Mouse (Mus musculus): Measurements from ENCODE around the gene A230050P20Rik. TPM values are rescaled to one million over a fixed set of nuclear protein-coding genes. Genes with fewer than 3 reads are reported as not detected.

The A230050P20Rik gene
- polyA plus RNA-seq, 1 experiment: 37.9 TPM

DNA sequence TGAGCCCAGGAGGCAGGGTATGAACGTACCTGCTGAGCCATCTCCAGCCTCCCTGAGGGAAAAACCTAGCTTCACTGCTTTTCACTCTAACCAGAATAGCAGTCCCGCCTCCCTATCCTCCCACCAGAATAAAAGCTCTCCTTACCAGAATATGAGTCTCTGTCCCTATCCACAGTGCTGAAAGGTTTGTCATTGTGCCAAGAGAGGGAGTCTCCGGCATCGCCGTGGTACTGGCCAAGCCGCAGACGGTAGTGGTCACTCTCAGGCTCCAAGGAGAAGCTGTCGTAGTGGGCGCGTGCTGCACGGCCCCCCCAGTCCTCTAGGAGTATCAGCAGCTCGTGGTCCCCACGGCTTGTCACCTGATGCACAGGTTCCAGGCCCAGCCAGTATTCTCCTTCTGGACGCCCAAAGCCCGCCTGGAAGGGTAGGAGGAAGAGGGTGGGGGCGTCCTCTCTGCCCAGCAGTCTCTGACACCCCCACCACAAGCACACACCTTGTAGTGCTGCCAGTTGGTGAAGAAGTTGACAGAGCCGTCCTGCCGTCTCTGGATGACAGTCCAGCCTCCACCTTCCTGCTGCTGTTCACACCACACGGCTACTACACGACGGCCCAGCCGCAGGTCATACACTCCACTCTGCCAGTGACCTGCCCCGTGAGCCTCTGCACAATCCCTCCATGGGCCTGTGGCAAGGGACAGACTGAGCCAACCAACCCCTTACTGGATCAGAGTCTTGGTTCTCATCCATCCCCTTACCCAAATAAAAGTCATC lies 6.8 kb downstream of the A230050P20Rik start:
- Histone ChIP-seq H3K4me3 (ENCODE audit: low read depth, low read length) (no peak overlapping the region), H3K4me1 (ENCODE audit: control insufficient read depth, insufficient read depth, insufficient read length, low read length) (no peaks in the 10 kb centered on the region; the same call in 1 of the 2 replicates), H3K36me3 (ENCODE audit: control insufficient read depth, insufficient read depth, low read length) (peaks cover 4% of the 10 kb centered on the region; the same call in 1 of the 2 replicates), H3K27me3 (ENCODE audit: control insufficient read depth, insufficient read depth, low read length) (no peaks in the 10 kb centered on the region), H3K27ac (ENCODE audit: insufficient read depth, low read depth, low read length) (no peak overlapping the region)
- no peak for TF ChIP-seq CTCF (IDR thresholded peaks at IDR 0.05; ENCODE audit: extremely low read depth, insufficient read length, insufficient replicate concordance, low read depth, low read length)
- no peak for TF ChIP-seq POLR2A (IDR thresholded peaks at IDR 0.05; ENCODE audit: low read depth, low read length)
- 77% methylated on average over 23 of the region's 23 CpGs for WGBS

GRCm38 (mm10) chr9:20876318-20877117 lies 8.1 kb downstream of the A230050P20Rik start:
- H3K4me3 ChIP-seq (ENCODE audit: low read depth, low read length): no peak overlapping the region
- H3K27me3 ChIP-seq (ENCODE audit: control insufficient read depth, insufficient read depth, low read length): no peaks in the 10 kb centered on the region
- TF ChIP-seq CTCF (IDR thresholded peaks at IDR 0.05; ENCODE audit: extremely low read depth, insufficient read length, insufficient replicate concordance, low read depth, low read length) (no peak), POLR2A (IDR thresholded peaks at IDR 0.05; ENCODE audit: low read depth, low read length) (no peak)
- 70% methylated on average over 9 of the region's 9 CpGs for WGBS
- peaks cover 1% of the 10 kb centered on the region; the same call in 1 of the 2 replicates for H3K36me3 ChIP-seq (ENCODE audit: control insufficient read depth, insufficient read depth, low read length)
- no peak overlapping the region for H3K27ac ChIP-seq (ENCODE audit: insufficient read depth, low read depth, low read length)
- no peaks in the 10 kb centered on the region; the same call in 1 of the 2 replicates for H3K4me1 ChIP-seq (ENCODE audit: control insufficient read depth, insufficient read depth, insufficient read length, low read length)

DNA sequence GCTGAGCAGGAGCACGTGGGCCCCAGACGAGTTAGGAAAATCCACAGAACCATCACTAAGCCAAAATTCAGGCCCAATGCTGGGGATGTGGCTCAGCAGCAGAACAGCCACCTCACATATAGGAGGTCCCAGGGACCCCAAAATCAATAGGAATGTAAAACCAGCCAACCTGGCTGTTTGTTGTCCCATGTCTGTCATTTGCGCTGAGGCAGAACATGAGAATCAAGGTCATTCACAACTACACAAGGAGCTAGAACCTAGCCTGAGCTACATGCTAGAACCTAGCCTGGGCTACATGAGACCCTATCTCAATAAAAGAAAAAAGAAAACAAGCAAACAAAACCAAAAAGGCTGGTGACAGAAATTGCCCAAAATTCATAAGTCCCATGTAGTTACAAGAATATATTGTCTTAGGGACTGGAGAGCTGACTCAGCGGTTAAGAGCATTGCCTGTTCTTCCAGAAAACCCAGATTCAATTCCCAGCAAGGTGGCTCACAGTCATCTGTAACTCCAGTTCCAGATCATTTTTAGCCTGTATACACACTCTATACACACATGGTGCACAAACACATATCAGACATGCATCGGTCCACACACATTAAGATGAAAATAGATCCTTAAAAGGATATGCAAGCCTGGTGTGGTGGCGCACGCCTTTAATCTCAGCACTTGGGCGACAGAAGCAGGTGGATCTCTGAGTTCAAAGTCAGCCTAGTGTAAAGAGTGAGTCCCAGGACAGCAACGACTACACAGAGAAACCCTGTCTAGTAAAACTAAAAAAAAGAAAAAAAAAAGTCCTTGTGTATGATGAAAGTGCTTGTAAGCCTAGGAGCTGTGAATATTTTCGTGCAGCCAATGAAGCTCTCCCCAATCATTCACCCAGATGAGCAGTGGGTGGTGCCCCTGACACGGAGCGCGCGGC lies 8.9 kb downstream of the A230050P20Rik start:
- peaks cover 1% of the 10 kb centered on the region; the same call in 1 of the 2 replicates for H3K36me3 ChIP-seq (ENCODE audit: control insufficient read depth, insufficient read depth, low read length)
- H3K27me3 ChIP-seq (ENCODE audit: control insufficient read depth, insufficient read depth, low read length): no peaks in the 10 kb centered on the region
- H3K4me1 ChIP-seq (ENCODE audit: control insufficient read depth, insufficient read depth, insufficient read length, low read length): no peaks in the 10 kb centered on the region; the same call in 1 of the 2 replicates
- H3K27ac ChIP-seq (ENCODE audit: insufficient read depth, low read depth, low read length): peak overlapping the region; percentile 12; the same call in 1 of the 2 replicates
- 32% methylated on average over 14 of the region's 14 CpGs for WGBS
- peak overlapping the region; percentile 67 for H3K4me3 ChIP-seq (ENCODE audit: low read depth, low read length)
- TF ChIP-seq CTCF (IDR thresholded peaks at IDR 0.05; ENCODE audit: extremely low read depth, insufficient read length, insufficient replicate concordance, low read depth, low read length) (no peak), POLR2A (IDR thresholded peaks at IDR 0.05; ENCODE audit: low read depth, low read length) (no peak)

GRCm38 (mm10) chr9:20878041-20878709 lies 9.7 kb downstream of the A230050P20Rik start:
- Histone ChIP-seq H3K4me1 (ENCODE audit: control insufficient read depth, insufficient read depth, insufficient read length, low read length) (no peaks in the 10 kb centered on the region; the same call in 1 of the 2 replicates), H3K27ac (ENCODE audit: insufficient read depth, low read depth, low read length) (peak overlapping the region; percentile 90), H3K4me3 (ENCODE audit: low read depth, low read length) (peak overlapping the region; percentile 67), H3K36me3 (ENCODE audit: control insufficient read depth, insufficient read depth, low read length) (peaks cover 1% of the 10 kb centered on the region; the same call in 1 of the 2 replicates), H3K27me3 (ENCODE audit: control insufficient read depth, insufficient read depth, low read length) (no peaks in the 10 kb centered on the region)
- under 1% methylated on average over 69 of the region's 69 CpGs for WGBS
- TF ChIP-seq CTCF (IDR thresholded peaks at IDR 0.05; ENCODE audit: extremely low read depth, insufficient read length, insufficient replicate concordance, low read depth, low read length) (peak; percentile 59; the same call in 1 of the 2 replicates), POLR2A (IDR thresholded peaks at IDR 0.05; ENCODE audit: low read depth, low read length) (peak; percentile 87)

DNA sequence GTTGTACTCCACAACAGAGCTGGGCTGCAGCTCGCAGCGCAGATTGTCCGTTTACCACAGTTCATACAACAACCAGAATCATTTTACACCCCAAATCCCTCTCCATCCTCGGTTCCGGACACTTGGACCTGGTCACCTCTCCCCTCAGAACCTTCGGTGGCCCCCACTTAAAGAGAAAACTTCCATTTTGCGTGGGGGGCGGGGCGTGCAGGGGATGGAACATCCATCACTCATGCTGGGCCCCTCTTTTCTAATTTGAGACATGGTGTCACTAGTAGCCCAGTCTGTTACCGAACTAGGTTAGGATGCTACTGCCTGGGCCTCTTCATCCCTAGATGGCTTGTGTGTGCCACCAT lies 10.2 kb downstream of the A230050P20Rik start:
- Histone ChIP-seq H3K4me3 (ENCODE audit: low read depth, low read length) (peak overlapping the region; percentile 67), H3K27ac (ENCODE audit: insufficient read depth, low read depth, low read length) (peak overlapping the region; percentile 90), H3K36me3 (ENCODE audit: control insufficient read depth, insufficient read depth, low read length) (no peaks in the 10 kb centered on the region), H3K27me3 (ENCODE audit: control insufficient read depth, insufficient read depth, low read length) (no peaks in the 10 kb centered on the region), H3K4me1 (ENCODE audit: control insufficient read depth, insufficient read depth, insufficient read length, low read length) (no peaks in the 10 kb centered on the region; the same call in 1 of the 2 replicates)
- 16% methylated on average over 10 of the region's 10 CpGs for WGBS
- TF ChIP-seq CTCF (IDR thresholded peaks at IDR 0.05; ENCODE audit: extremely low read depth, insufficient read length, insufficient replicate concordance, low read depth, low read length) (no peak), POLR2A (IDR thresholded peaks at IDR 0.05; ENCODE audit: low read depth, low read length) (no peak)
